Mouse (Mus musculus) CD4-positive, CD25-positive, alpha-beta regulatory T cell, adult 4 months (primary cell): Measurements from ENCODE around the gene Itga6. TPM values are rescaled to one million over a fixed set of nuclear protein-coding genes. Genes with fewer than 3 reads are reported as not detected.

Source experiments
- ATAC-seq: one replicate; pipeline ENCODE4 v1.8.0; 2017
- polyA plus RNA-seq, 2 experiments: library from polyadenylated mRNA; unstranded; fragments of 100-300 nt; shearing (Covaris generic); gene quantifications; one replicate each; pipeline ENCODE4 v1.2.1; 2017

Gene Itga6
- polyA plus RNA-seq, 2 experiments from 2014 or later = 49.6 to 77.1 TPM

DNA sequence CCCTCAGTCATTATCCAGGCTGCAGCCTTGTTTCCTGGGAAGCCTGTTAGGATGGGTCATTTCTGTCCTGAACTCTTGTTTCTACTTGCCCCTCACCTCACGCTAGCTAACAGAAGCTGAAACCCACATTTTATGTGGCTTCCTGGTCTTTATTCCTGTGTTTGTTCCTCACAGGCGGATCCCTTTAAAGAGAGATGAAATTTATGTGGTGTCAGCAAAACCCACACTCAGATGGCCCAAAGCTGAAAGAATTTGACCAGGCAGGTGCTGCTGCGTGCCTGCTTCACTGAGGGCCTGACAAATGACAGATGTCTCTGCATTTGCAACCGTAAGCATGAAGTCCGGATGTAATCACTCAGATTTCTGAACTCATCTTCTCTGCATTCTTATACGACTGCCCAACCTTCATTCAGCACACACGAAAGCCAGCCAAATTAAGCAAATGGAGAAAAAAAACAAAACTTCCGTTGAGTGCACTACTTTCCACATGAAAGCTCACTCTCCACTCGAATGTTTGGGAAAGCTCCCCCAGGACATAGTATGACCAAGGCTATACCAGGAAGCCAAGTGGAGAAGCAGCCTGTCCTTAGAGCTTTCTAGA lies 10.5 kb upstream of the Itga6 start:
- ATAC-seq = peak; percentile 34

DNA sequence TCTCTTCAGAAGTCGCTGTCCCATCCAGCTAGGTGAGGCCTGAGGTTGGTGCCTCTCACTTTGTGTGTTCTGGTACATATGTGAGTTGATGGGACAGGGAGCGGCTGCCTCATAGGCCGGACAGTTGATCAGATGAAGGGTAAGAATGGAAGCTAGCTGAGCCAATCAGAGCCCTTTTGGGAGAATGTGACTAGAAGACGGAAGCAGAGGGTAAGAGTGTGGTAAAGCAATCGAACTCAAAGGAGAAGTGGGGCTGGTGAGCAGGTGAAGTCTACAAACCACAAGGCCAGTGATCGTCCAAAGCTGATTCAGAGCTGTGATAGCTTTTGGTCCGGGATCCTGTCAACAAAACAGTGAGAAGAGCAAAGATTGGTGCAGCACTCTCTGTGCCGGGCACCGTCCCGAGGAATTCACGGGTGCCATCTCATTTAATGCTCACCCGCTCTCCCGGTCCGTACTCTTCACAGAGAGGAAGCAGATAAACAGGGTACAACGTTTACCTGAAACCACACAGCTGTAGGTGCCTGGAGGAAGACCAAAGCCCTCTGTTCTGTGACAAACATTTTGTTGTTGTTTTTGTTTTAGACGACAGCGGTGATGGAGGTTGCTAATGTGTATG lies 9.8 kb upstream of the Itga6 start:
- peak; percentile 80 for ATAC-seq

DNA sequence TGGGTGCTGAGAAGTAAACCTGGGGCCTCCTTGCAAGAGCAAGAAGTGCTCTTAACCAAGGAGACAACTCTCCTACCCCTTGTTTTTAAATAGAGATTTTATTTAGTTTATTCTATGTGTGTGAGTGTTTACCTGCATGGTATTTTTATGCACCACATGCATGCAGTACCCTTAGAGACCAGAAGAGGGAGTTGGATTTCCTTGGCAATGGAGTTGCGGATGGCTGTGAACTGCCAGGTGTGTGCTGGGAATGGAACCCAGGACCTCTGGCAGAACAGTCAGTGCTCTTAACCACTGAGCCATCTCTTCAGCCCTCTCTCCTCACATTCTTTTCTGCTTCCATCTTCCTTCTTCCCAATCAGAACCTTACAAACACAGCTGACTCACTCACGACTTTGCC lies 9.2 kb upstream of the Itga6 start:
- no peak for ATAC-seq

DNA sequence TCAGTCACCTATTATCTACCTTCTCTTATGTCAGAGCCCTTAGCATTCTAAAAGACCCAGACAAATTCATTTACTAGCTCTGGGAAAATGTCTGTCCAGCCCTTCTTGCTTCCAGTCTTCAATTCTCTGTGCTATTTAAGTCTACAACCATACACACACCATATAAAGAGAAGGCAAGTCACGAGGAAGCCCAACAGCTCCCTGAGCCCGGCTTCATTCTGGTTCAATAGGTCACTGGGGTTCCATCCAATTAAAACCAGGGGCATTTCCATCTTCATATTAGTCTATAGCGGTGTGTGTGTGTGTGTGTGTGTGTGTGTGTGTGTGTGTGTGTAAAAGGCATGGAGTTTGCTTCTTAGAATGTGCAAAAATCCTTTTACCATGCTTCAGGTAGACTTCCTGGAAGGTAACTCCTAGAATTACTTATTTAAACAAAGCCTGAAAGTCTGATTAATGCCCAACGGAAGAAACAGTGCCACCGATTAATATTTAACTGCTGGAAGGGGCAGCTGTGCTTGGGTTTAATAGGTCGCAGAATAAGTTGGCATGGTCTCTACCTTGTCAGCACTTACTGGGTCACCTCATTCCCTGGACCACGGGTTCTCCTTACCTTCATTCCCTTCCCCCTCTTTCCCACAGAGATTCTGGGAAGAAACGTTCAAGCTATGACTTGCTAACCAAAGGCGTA lies 6.1 kb upstream of the Itga6 start:
- ATAC-seq = no peak

DNA sequence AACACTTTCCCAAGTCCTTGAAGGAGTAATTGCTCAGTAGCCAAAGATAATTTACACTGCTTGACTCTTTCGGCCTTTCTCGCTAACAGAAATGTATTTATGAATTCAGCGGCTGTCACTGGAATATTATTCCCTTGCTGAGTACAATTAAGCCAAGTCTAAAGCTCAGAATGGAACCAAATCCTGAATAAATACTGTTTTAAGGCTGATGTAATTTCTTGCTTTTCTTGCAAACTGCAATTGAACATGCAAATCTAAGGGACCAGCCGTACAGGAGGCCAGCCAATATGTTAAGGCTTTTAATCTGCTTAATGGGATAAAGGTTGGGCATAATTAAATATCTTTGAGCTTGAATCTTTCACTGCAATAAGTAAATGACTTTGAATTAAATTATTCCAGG lies 2.9 kb upstream of the Itga6 start:
- ATAC-seq = no peak

DNA sequence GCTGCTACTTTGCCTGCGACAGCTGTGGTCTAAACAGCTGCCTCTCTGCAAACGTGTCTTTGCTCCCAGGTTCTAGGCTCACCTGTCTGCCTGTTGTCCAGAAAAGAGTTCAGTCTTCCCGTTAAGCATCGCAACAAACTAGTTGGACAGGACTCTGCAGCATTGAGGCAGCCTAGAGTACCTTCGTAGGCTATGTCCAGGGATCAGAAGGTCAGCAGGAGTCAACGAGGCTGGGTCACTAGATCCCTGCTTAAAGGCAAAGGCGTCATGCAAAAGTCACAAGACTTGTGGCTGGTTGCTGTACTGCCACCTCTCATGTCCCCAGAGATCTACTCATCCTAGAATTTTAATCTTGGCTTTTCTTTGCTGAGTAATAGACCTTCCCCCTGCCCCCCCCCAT lies 2.0 kb upstream of the Itga6 start:
- ATAC-seq = no peak

DNA sequence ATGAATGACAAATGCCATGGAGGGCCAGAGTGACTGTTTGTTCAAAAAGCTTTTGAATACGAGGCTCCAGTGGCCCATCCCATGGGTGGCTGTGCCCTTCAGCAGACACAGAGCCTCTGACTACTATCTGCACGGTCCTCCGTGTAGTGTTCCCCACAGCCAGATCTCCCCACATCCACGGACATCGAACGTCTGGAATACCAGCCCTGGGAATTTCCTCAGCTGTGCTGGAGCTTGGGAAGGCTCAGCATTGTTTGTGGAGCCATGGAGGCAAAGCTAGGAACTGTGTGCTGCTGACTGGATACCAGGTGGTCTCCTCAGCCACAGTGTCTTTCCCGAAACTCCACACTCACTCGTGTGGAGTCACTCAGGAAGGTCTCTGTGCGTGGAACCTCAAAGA lies 1.1 kb upstream of the Itga6 start:
- no peak for ATAC-seq

DNA sequence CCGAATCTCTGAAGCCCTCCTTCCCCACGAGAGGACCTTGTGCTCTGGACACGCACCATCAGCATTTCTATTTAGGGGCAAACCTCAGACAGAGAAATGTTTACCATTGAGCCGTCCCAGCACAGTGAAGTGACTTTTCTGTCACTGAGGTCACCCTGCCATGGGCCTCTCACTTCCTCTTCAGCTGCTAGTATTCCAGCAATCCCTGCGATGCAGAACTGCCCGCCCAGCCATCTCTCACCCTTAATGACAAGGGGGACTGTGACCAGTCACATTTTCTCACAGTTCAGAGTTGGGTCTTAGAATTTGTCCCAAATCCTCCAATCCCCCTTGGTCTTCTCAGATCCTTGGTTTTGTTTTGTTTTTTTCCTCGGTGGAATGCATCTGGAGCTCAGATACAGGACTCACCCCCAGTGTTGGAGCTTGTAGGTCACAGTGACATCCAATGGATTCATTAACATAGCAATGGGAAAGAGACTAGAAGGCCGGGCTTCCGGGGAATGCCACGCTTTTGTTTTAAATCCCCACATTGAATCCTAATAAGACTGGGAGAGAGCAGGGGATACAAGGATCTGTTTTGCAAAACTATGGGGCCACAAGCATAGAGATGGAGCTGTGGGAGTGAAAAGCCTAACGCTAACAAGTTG lies 432 bp upstream of the Itga6 start:
- no peak for ATAC-seq

DNA sequence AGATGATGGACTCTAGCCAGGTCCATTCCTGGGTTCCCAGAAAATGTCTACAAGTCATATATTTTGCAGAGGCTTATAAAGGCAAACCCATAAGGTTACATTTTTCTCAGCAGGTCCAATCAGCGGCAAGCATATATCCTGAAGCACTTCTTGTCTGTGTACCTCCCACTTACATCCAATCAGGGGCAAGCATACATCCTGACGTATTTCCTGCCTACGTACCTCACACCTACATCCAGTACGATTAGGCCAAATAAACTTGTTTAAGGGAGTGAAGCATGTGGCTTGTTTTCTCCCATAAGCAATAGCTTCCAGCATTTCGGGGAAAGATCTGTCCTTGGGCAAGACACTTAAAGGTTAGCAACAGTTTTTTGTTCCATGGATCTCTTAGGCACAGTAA lies 3.0 kb downstream of the Itga6 start:
- ATAC-seq = no peak

DNA sequence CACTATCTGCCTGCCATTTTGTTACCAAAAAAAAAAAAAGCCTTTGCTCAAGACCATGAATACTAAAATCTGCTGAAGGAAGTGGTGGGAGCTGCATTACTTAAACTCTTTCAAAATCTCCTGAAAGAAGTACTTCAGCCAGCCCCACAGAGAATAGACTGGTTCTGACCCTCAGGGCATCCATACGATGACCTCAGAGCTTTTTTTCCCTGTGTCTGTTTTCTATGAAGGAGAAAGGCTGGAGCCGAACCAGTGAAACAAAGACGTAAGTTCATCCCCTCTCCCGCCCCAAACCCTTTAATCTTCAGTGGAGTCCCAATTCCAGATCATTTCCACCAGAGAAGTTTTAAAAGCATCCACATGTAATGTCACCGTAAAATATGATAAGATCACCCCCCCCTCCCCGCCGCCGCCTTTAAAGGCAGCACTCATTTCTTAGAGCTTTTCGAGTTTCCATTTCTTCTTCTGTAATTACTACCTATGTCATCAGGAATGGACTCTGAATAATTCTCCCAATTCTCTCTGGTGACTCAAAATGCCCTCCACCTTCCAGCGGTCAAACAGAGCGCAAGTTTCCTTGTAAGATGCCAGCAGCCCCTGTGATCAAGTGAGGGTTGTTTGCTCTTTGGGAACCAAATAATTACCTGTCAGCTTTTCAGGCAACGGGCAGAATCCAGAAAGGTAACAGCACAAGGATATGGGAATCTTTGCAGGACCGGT lies 4.1 kb downstream of the Itga6 start:
- no peak for ATAC-seq

DNA sequence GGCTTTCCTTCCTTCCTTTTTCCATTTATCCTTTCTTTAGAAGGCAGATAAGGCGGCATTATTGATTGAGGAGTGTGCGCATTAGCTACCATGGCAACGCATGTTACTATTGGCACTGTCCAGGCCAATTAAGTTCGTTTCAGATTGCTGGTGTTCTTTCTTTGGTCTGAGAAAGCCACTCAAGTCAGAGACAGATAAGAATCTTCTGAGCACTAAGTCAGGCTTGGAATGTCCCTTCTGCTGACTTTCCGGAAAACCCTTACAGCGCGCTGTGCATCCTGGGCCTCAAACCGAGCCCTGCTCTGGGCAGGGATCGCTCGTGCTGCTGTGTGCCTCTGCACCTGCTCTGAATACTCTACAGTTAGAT lies 4.7 kb downstream of the Itga6 start:
- no peak for ATAC-seq

DNA sequence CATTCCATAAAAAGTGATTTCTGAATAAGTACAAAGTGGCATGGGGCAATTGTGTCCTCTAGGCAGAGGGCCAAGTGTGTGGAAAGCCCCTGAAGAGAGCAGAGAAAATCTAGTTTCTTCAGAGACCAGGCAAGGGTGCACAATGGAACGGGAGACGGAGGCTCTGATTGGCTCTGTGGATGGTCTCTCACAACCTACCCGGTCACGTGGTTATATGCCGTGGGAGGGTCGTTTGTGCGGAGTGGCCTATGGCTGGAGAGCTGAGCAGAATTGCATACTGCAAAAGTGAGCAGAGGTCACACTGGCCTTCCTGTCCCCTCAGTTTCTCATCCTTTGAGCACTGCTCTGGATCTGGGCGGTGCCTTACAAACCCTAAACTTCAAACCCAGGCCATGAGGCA lies 5.9 kb downstream of the Itga6 start:
- ATAC-seq = no peak

DNA sequence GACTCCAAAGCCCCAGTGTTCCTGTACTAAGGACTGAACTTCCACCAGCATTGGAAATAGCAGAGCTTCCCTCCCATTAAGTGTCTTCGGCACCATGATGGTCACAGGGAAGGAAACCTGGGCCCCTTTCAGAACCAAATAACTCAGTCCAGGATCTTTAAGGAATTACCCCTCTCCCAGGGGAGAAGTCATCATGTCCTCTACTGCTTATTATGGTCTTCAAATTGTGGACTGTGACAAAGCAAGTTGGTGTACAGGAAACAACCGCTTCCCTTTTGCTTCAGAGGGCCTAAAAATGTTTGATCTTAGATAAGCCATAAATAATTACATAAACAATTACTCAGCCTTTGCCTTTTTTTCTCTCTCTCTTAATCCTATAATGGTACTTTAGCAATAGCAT lies 6.4 kb downstream of the Itga6 start:
- no peak for ATAC-seq

DNA sequence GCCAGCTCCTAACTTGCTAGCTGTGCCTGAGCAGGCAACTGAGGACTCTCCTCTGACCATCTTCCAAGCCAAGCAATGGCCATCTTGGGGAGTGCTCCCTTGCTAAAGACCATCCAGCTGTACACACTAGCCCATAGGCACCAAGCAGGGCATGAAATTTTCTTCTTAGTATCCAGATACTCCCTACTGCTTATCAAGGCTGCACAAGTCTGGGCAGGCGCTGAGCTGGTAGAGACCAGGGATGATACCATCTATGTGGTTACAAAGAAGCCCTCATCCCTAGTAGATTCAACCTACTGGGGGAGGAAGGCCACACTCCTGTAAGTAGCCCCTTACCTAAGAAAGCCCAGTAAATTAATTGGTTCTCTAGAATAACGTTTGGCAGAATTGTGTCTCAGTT lies 7.0 kb downstream of the Itga6 start:
- ATAC-seq = no peak

DNA sequence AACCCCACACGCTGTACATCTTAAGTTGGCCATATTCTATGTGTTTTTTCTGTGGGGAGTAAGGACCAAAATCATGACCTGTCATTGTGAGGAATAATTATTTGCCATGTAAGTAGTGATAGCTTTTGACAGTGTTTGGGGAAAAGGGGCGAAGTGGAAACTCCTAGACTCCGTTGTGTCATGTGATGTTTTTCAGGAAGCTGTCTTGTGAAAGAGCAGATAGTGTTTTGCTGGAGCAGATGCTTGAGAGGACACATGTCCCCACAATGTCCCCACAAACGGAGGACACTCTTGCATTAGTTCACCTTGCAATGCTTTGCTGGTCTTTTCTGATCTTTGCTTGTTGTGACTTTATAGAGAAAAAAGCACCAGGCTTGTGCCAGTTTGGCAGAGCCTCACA lies 7.7 kb downstream of the Itga6 start:
- no peak for ATAC-seq

DNA sequence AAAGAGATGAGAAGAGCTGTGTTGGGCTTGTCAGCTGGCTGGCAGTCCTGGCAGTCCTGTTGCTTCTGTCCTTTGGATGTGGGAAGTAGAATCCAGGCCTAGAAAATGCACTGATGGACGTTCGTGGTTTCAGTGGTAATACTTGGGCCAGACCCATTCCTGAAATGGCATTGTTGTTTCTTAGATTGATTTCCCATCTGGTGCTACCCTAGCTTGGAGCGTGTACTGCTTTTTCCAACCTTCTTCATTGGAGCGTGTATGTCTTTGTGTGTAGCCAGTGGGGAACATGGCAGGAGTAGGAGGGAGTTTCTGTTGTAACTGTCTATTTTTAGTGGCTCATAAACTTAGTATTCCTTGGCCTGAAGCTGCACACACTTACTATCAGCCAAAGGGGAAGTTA lies 10.3 kb downstream of the Itga6 start:
- ATAC-seq = no peak

DNA sequence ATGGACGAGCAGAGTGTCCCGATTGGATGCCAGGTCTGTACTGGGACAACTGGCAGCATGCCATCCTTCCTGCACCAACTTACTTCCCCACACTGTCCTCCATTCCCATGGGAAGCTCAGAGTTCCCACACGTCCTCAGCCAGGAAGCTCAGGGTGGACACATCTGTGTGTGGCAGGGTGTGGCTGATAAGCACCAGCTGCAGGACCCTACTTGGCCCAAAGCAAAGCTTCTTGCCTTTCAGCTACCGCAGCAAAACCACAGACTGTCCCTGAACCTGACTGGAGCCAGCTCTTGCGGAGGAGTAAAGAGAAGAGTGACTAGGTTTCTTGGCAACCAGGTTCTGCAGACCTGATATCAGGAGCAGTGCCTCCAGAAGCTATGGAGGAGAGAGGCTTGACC lies 11.7 kb downstream of the Itga6 start:
- no peak for ATAC-seq

DNA sequence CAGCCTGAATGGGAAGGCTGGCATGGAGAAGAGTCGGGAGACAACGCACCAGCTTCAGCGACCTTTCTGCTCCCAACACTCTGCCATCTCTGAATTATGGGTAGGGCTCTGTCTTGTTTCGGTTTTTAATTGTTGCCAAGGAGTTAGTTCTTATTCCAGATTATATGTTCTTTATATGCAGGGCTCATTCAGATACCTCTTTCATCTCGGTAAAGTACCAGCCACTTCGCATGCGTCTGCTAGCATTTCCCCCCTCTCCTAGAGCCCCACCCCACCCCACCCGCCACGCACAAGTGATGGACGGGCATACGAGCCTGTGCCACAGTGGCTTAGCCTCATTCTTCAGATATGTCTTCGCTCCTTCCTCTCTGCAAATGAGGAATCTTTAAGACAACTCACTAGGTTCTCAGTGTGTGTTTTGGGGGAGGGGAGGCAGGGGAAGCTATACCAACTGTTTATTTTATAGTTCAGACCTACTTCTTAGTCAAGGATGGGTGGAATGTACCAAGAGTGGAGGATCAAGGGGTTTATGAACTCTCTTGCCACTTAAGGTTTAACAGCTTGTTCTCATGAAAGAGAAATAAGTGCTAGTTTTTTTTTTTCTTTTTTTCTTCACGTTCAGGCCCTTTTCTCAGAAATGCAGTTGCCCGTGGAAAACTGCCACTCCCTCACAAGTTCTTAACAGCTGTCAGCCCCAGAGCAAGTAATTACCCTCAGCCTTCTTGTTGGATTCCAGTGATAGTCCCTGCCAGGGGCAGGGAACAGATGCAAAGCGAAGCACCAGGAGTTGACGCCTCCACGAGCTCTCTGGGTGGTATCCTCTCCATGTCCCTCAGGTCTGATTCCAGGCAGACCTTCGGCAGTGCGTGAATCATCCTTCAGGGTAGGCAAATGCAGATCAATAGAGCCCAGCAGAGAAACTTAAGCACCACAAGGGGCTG lies 13.4 kb downstream of the Itga6 start:
- peak; percentile 63 for ATAC-seq

DNA sequence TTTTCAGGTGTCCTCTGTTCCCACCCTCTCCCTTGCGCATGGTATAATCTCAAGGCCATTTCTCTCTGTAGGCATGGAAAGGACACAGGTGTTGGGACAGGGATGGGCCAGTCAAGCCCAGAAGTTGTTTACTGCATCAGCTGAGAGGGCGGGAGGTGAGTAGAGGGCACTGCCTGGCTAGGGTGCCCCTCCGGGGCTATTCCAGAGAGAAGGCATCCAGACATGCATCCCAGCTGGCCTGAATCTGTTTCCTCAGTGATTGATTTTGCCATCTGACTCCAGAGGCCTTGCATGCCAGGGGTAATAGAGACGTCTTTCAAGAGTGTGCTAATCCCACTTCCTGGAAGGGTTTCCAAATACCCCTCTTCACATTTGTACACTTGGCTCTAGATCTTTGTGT lies 14.7 kb downstream of the Itga6 start:
- ATAC-seq = no peak

DNA sequence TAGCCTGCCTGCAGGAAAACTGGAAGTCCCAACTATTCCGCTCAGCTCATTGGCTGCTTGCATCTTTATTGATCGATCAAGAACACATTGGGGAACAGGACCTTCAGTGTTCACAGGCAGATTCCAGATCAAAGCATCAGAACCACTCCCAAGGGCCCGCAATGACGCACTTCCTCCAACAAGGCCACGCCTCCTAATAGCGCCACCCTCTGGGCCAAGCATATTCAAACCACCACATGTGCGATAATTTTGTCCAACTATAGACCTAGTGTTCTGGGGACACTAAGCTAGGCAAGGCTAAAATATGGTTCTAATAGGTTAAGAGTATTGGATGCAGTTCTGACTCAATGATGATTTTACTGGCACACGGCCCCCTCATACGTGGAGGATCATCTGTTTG lies 15.7 kb downstream of the Itga6 start:
- no peak for ATAC-seq

DNA sequence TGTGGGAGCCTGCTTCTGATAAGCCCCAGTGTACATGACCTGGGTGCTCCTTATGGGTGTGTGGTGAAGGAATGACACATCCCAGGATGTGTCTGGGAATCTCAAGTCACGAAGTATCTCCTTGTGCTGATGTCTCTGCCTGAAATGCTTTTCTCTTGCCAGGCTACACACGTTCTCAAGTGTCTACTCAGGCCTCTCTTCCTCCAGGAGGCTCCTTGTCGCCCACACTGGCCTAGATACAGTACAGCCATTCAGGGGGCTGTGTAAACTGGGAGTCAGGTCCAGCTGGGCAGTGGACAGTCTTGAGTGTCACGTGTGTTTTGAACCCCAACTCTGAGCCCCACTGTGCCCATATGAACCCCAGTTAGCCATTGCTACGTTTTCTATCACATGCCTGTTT lies 19.1 kb downstream of the Itga6 start:
- no peak for ATAC-seq
